Mouse (Mus musculus) ES-E14 (cell line): ENCODE data around the gene Cr2.

Source experiments
- CHD2 ChIP-seq: IDR thresholded peaks from 2 replicates; pipeline ENCODE4 v1.6.1; 2014; ENCODE audit warnings: mild to moderate bottlenecking, low read depth, low read length, inconsistent platforms
- HCFC1 ChIP-seq: IDR thresholded peaks from 2 replicates; pipeline ENCODE4 v1.6.1; 2012; ENCODE audit warnings: low read length, inconsistent platforms, borderline replicate concordance; ENCODE audit not compliant: insufficient read depth
- MAFK ChIP-seq: IDR thresholded peaks from 2 replicates; pipeline ENCODE4 v1.6.1; 2014; ENCODE audit warnings: mild to moderate bottlenecking, low read depth, low read length, inconsistent platforms; ENCODE audit not compliant: insufficient read depth
- ZC3H11A ChIP-seq: IDR thresholded peaks from 2 replicates; pipeline ENCODE4 v1.6.1; 2012; ENCODE audit warnings: low read depth, mild to moderate bottlenecking, inconsistent platforms, low read length, borderline replicate concordance
- ZNF384 ChIP-seq: IDR thresholded peaks from 2 replicates; pipeline ENCODE4 v1.6.1; 2012; ENCODE audit warnings: low read depth, low read length, inconsistent platforms

- no peak for TF ChIP-seq HCFC1
- no peak for TF ChIP-seq ZC3H11A
- TF ChIP-seq ZNF384: no peak
- TF ChIP-seq CHD2: no peak
- TF ChIP-seq MAFK: no peak
Measured at GRCm38 (mm10) chr1:195092220-195092720, 84.2 kb downstream of the Cr2 start, which contains the start of gene Cd46.
